Comparison of ENCODE assay signal across 8 mouse cellular contexts in the genomic region with DNA sequence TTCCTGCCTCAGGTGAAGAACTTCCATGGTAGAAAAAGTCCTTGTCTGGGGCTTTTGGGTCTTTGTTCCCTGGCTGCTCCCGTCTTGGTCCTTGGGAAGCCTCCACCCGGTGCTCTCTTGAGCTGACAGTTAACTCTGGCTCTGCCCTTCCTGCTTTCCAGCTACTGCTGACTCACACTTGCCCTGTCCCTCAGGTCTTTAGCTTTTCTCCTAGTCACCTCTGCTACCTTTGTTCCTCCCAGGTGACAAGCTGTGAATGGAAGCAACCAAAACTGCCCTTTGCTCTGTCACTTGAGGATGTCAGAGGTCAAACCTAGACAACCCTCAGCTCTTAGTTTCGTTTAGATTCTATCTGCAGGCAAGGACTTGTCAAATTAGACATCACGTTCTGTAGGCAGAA. TPM values are rescaled to one million over a fixed set of nuclear protein-coding genes. Genes with fewer than 3 reads are reported as not detected.
DNase-seq lines count a peak whose midpoint lies in the region; ATAC-seq and TF ChIP-seq lines count a peak whose summit lies in the region.
"Had no signal": no experiment of that assay in that cellular context is flagged by ENCODE, and none has a peak within 500 bp of the region (broad histone marks: within the 10 kb centered on the region; RNA-seq: fewer than 3 reads in every experiment).

No protein-coding gene starts in this region.

- 37% methylated on average over 4 of the region's 4 CpGs for WGBS in kidney, postnatal 0 days
- 27% methylated on average over 4 of the region's 4 CpGs for WGBS in embryonic facial prominence, embryonic 13.5 days
- 35% methylated on average over 4 of the region's 4 CpGs for whole genome bisulfite sequencing in limb, embryonic 10.5 days
- 45% methylated on average over 4 of the region's 4 CpGs for WGBS in stomach, embryonic 14.5 days

- H3K27me3 ChIP-seq in kidney, postnatal 0 days (ENCODE audit: insufficient read depth, low read length) = no peaks in the 10 kb centered on the region
- H3K27me3 ChIP-seq in embryonic facial prominence, embryonic 13.5 days = no peaks in the 10 kb centered on the region
- 0 out of 2 replicates have a peak, but pooled peaks cover 4% of the 10 kb centered on the region for H3K27me3 ChIP-seq in limb, embryonic 10.5 days (ENCODE audit: low read depth, poor library complexity, severe bottlenecking)
- H3K27me3 ChIP-seq in stomach, embryonic 14.5 days (ENCODE audit: control insufficient read depth, insufficient read depth, low read length) = no peaks in the 10 kb centered on the region

- H3K36me3 ChIP-seq in kidney, postnatal 0 days (ENCODE audit: insufficient read depth, low read length) = no peaks in the 10 kb centered on the region
- no peaks in the 10 kb centered on the region for H3K36me3 ChIP-seq in embryonic facial prominence, embryonic 13.5 days
- H3K36me3 ChIP-seq in limb, embryonic 10.5 days = no peaks in the 10 kb centered on the region
- H3K36me3 ChIP-seq in stomach, embryonic 14.5 days (ENCODE audit: control insufficient read depth, insufficient read depth, low read length) = no peaks in the 10 kb centered on the region

- peak overlapping the region; percentile 53; the same call in 1 of the 2 replicates for H3K4me2 ChIP-seq in kidney, postnatal 0 days (ENCODE audit: low read length)
- peak overlapping the region; percentile 54 for H3K4me2 ChIP-seq in embryonic facial prominence, embryonic 13.5 days
- H3K4me2 ChIP-seq in stomach, embryonic 14.5 days (replicated peaks; ENCODE audit: low read depth, low read length) = 0 out of 2 replicates have a peak overlapping the region, but pooled peaks have one; percentile 17

- ATAC-seq in kidney, postnatal 0 days (replicated peaks; ENCODE audit: low FRiP score, low read depth) = no peak
- no peak for ATAC-seq in embryonic facial prominence, embryonic 13.5 days (ENCODE audit: insufficient number of reproducible peaks, insufficient read depth, low FRiP score, low TSS enrichment, low read depth)
- ATAC-seq in stomach, embryonic 14.5 days (ENCODE audit: insufficient number of reproducible peaks, insufficient read depth, low FRiP score, low read depth) = no peak

- no peaks in the 10 kb centered on the region; the same call in 1 of the 2 replicates for H3K4me1 ChIP-seq in kidney, postnatal 0 days (replicated peaks; ENCODE audit: insufficient read depth, low read length)
- peaks cover 12% of the 10 kb centered on the region for H3K4me1 ChIP-seq in embryonic facial prominence, embryonic 13.5 days
- peaks cover 21% of the 10 kb centered on the region for H3K4me1 ChIP-seq in limb, embryonic 10.5 days
- peaks cover 10% of the 10 kb centered on the region for H3K4me1 ChIP-seq in stomach, embryonic 14.5 days (ENCODE audit: control insufficient read depth, insufficient read depth, low read length)

- no peak for TF ChIP-seq CTCF in kidney, postnatal 0 days (IDR thresholded peaks at IDR 0.05; ENCODE audit: low read depth)

- DNase-seq in kidney, postnatal 0 days (ENCODE audit: low spot score) = no peak
- DNase-seq in kidney, postnatal 36 days = no peak
- no peak for DNase-seq in limb, embryonic 10.5 days (ENCODE audit: low spot score)
- DNase-seq in left cerebral cortex, adult 18-20 months (ENCODE audit: low spot score in 2 of 2) = no peak
- DNase-seq in ovary, adult 18-20 months (ENCODE audit: low spot score) = no peak

- H3K27ac ChIP-seq in kidney, postnatal 0 days = peak overlapping the region; percentile 37; the same call in 1 of the 2 replicates
- peak overlapping the region; percentile 69 for H3K27ac ChIP-seq in embryonic facial prominence, embryonic 13.5 days
- peak overlapping the region; percentile 75 for H3K27ac ChIP-seq in limb, embryonic 10.5 days
- peak overlapping the region; percentile 49; the same call in 1 of the 2 replicates for H3K27ac ChIP-seq in stomach, embryonic 14.5 days (ENCODE audit: low read length)

- no peak overlapping the region for H3K4me3 ChIP-seq in kidney, postnatal 0 days (replicated peaks; ENCODE audit: low read depth, low read length)
- peak overlapping the region; percentile 19; the same call in 1 of the 2 replicates for H3K4me3 ChIP-seq in embryonic facial prominence, embryonic 13.5 days
- H3K4me3 ChIP-seq in limb, embryonic 10.5 days = 0 out of 2 replicates have a peak overlapping the region, but pooled peaks have one; percentile 36
- H3K4me3 ChIP-seq in stomach, embryonic 14.5 days (ENCODE audit: low read depth, low read length) = no peak overlapping the region

- H3K9ac ChIP-seq in kidney, postnatal 0 days (ENCODE audit: low read depth, low read length) = no peak overlapping the region
- peak overlapping the region; percentile 41; the same call in 1 of the 2 replicates for H3K9ac ChIP-seq in embryonic facial prominence, embryonic 13.5 days
- no peak overlapping the region for H3K9ac ChIP-seq in stomach, embryonic 14.5 days (replicated peaks; ENCODE audit: low read depth, low read length)

- H3K9me3 ChIP-seq in kidney, postnatal 0 days (replicated peaks; ENCODE audit: low read length) = no peaks in the 10 kb centered on the region
- H3K9me3 ChIP-seq in embryonic facial prominence, embryonic 13.5 days = no peaks in the 10 kb centered on the region
- no peaks in the 10 kb centered on the region for H3K9me3 ChIP-seq in limb, embryonic 10.5 days (replicated peaks)
- no peaks in the 10 kb centered on the region for H3K9me3 ChIP-seq in stomach, embryonic 14.5 days (ENCODE audit: control insufficient read depth, low read depth, low read length)

RNA-seq across cellular contexts. Expression of a gene that starts 18.3 kb away (rescaled TPM):
- 121 and 132 TPM in 2 replicates for polyA plus RNA-seq in kidney, postnatal 0 days (2015; fragmentation: Nextera tagmentation; extraction: Ambion mirVana)
- 50.1 and 54.3 TPM in 2 replicates for polyA plus RNA-seq in embryonic facial prominence, embryonic 13.5 days (2015; fragmentation: Nextera tagmentation; extraction: Ambion mirVana)
- polyA plus RNA-seq in limb, embryonic 10.5 days (2016; fragmentation: Nextera tagmentation; extraction: Ambion mirVana) = 69.0 and 71.8 TPM in 2 replicates
- polyA plus RNA-seq in stomach, embryonic 14.5 days (2014; fragmentation: Nextera tagmentation; extraction: Ambion mirVana) = 66.5 and 75.1 TPM in 2 replicates
- 10 to 100 TPM; 19.6 to 22.6 TPM for total RNA-seq in left cerebral cortex, adult 18-20 months (2021)

RNA-seq across cellular contexts. Expression of a gene that starts 20.6 kb away (rescaled TPM):
- polyA plus RNA-seq in kidney, postnatal 0 days (2015; fragmentation: Nextera tagmentation; extraction: Ambion mirVana) = 6.6 and 7.0 TPM in 2 replicates
- 1.3 and 1.7 TPM in 2 replicates for polyA plus RNA-seq in embryonic facial prominence, embryonic 13.5 days (2015; fragmentation: Nextera tagmentation; extraction: Ambion mirVana)
- polyA plus RNA-seq in limb, embryonic 10.5 days (2016; fragmentation: Nextera tagmentation; extraction: Ambion mirVana) = 0.26 and 1.1 TPM in 2 replicates
- 1.2 and 1.9 TPM in 2 replicates for polyA plus RNA-seq in stomach, embryonic 14.5 days (2014; fragmentation: Nextera tagmentation; extraction: Ambion mirVana)
- under 1 TPM in 1 of 2 experiments, not detected in 1; 0.52 TPM for total RNA-seq in left cerebral cortex, adult 18-20 months (2021)

RNA-seq across cellular contexts. Expression of a gene that starts 25.5 kb away (rescaled TPM):
- polyA plus RNA-seq in kidney, postnatal 0 days (2015; fragmentation: Nextera tagmentation; extraction: Ambion mirVana) = 218 and 224 TPM in 2 replicates
- polyA plus RNA-seq in embryonic facial prominence, embryonic 13.5 days (2015; fragmentation: Nextera tagmentation; extraction: Ambion mirVana) = 134 and 138 TPM in 2 replicates
- polyA plus RNA-seq in limb, embryonic 10.5 days (2016; fragmentation: Nextera tagmentation; extraction: Ambion mirVana) = 187 and 250 TPM in 2 replicates
- polyA plus RNA-seq in stomach, embryonic 14.5 days (2014; fragmentation: Nextera tagmentation; extraction: Ambion mirVana) = 150 and 153 TPM in 2 replicates
- total RNA-seq in left cerebral cortex, adult 18-20 months (2021) = 10 to 100 TPM; 64.4 to 74.4 TPM

RNA-seq across cellular contexts. Expression of a gene that starts 39.6 kb away (rescaled TPM):
- polyA plus RNA-seq in kidney, postnatal 0 days (2015; fragmentation: Nextera tagmentation; extraction: Ambion mirVana) = 218 and 227 TPM in 2 replicates
- 219 and 247 TPM in 2 replicates for polyA plus RNA-seq in embryonic facial prominence, embryonic 13.5 days (2015; fragmentation: Nextera tagmentation; extraction: Ambion mirVana)
- 223 and 235 TPM in 2 replicates for polyA plus RNA-seq in limb, embryonic 10.5 days (2016; fragmentation: Nextera tagmentation; extraction: Ambion mirVana)
- 229 and 239 TPM in 2 replicates for polyA plus RNA-seq in stomach, embryonic 14.5 days (2014; fragmentation: Nextera tagmentation; extraction: Ambion mirVana)
- 10 to 100 TPM; 74.9 to 77.0 TPM for total RNA-seq in left cerebral cortex, adult 18-20 months (2021)

RNA-seq across cellular contexts. Expression of a gene that starts 41.0 kb away (rescaled TPM):
- polyA plus RNA-seq in kidney, postnatal 0 days (2015; fragmentation: Nextera tagmentation; extraction: Ambion mirVana) = 0.30 TPM in 1 of 2 replicates, not detected in the other
- polyA plus RNA-seq in embryonic facial prominence, embryonic 13.5 days (2015; fragmentation: Nextera tagmentation; extraction: Ambion mirVana) = not detected in 2 replicates
- polyA plus RNA-seq in limb, embryonic 10.5 days (2016; fragmentation: Nextera tagmentation; extraction: Ambion mirVana) = 0.25 and 0.26 TPM in 2 replicates
- not detected in 2 replicates for polyA plus RNA-seq in stomach, embryonic 14.5 days (2014; fragmentation: Nextera tagmentation; extraction: Ambion mirVana)
- total RNA-seq in left cerebral cortex, adult 18-20 months (2021) = not detected
- polyA plus RNA-seq: neural tube, embryonic 14.5 days had no signal

Comparison
In these comparisons a context has a peak if more than half of its experiments do, and no peak if none do; other contexts are left out.
1. H3K4me3 ChIP-seq: peak in embryonic facial prominence, embryonic 13.5 days (single experiment) and limb, embryonic 10.5 days (single experiment); none in kidney, postnatal 0 days (single experiment) and stomach, embryonic 14.5 days (single experiment).
2. Peak in every context shown above with its lines, with median percentiles within 50 percentile points of each other: H3K27ac ChIP-seq and H3K4me2 ChIP-seq.